Mouse (Mus musculus) kidney, postnatal 4 days (tissue): ENCODE measurements at regions not wholly inside any gene's neighbourhood (a gene's known extent, or its start where the extent isn't known, plus 50 kb on each side); places are given as distances from the start of the nearest gene placed in this dataset.

Source experiments
- DNase-seq, 2 experiments: peaks; one replicate each; pipeline ENCODE4 v3.0.0; 2021; ENCODE audit warnings: mixed read lengths in 2 of 2

- no peak for DNase-seq
Observed at GRCm38 (mm10) chr1:177616335-177617239, 113.0 kb upstream of the 1700016C15Rik start.

GRCm38 (mm10) chr1:177620501-177621099 is 109.0 kb upstream of the 1700016C15Rik start:
- DNase-seq: no peak

- no peak for DNase-seq
Observed at GRCm38 (mm10) chr1:177621854-177622590, 107.6 kb upstream of the 1700016C15Rik start.

- peak; percentile 37 to 62 for DNase-seq
Observed at GRCm38 (mm10) chr1:177623304-177623726, 106.3 kb upstream of the 1700016C15Rik start.

- no peak for DNase-seq
Observed at GRCm38 (mm10) chr1:177623735-177624134, 105.9 kb upstream of the 1700016C15Rik start.

GRCm38 (mm10) chr1:177627814-177628213 is 101.8 kb upstream of the 1700016C15Rik start:
- DNase-seq: no peak

GRCm38 (mm10) chr1:177633966-177634602 is 95.5 kb upstream of the 1700016C15Rik start:
- no peak for DNase-seq

- no peak for DNase-seq
Observed at GRCm38 (mm10) chr1:177637061-177637460, 92.6 kb upstream of the 1700016C15Rik start.

GRCm38 (mm10) chr1:177638381-177638780 is 91.2 kb upstream of the 1700016C15Rik start:
- DNase-seq: no peak

- DNase-seq: peak in 1 of 2 experiments; percentile 44
Observed at GRCm38 (mm10) chr1:177639931-177640846, 89.4 kb upstream of the 1700016C15Rik start.

GRCm38 (mm10) chr1:177642712-177643467 is 86.7 kb upstream of the 1700016C15Rik start:
- peak in 1 of 2 experiments; percentile 62 for DNase-seq

GRCm38 (mm10) chr1:177643662-177644061 is 86.0 kb upstream of the 1700016C15Rik start:
- DNase-seq: no peak

GRCm38 (mm10) chr1:177644214-177644613 is 85.4 kb upstream of the 1700016C15Rik start:
- no peak for DNase-seq

- no peak for DNase-seq
Observed at GRCm38 (mm10) chr1:177645327-177645726, 84.3 kb upstream of the 1700016C15Rik start.

- DNase-seq: no peak
Observed at GRCm38 (mm10) chr1:177645897-177646535, 83.6 kb upstream of the 1700016C15Rik start.

- no peak for DNase-seq
Observed at GRCm38 (mm10) chr1:177647876-177648275, 81.7 kb upstream of the 1700016C15Rik start.

GRCm38 (mm10) chr1:177648974-177649373 is 80.6 kb upstream of the 1700016C15Rik start:
- DNase-seq: no peak

GRCm38 (mm10) chr1:177651219-177651618 is 78.4 kb upstream of the 1700016C15Rik start:
- DNase-seq: no peak

- peak in 1 of 2 experiments; percentile 26 for DNase-seq
Observed at GRCm38 (mm10) chr1:177663163-177663562, 66.5 kb upstream of the 1700016C15Rik start.
